Mouse (Mus musculus) hindbrain, embryonic 11.5 days (tissue): ENCODE measurements at regions not wholly inside any gene's neighbourhood (a gene's known extent, or its start where the extent isn't known, plus 50 kb on each side); places are given as distances from the start of the nearest gene placed in this dataset.
A peak's percentile ranks its signal among the peaks of the same experiment; 100 is the strongest.

ENCODE experiments used
- ATAC-seq: fragments of 200-750 bp; cut with Nextera tagmentation; 2 replicates; pipeline ENCODE4 v1.8.0; 2017; ENCODE audit warnings: mild to moderate bottlenecking, moderate TSS enrichment, moderate library complexity; ENCODE audit not compliant: low FRiP score
- DNase-seq: peaks from one replicate; pipeline ENCODE4 v3.0.0-alpha.2; 2015; ENCODE audit warnings: low spot score
- H3K27ac ChIP-seq: fragments of 300-500 bp; sonication (generic); 2 replicates; pipeline ENCODE4 v1.5.1; 2014; ENCODE audit warnings: mild to moderate bottlenecking, low read depth, low read length
- H3K27me3 ChIP-seq: fragments of 300-500 bp; sonication (generic); 2 replicates; pipeline ENCODE4 v1.6.1; 2014; ENCODE audit warnings: mild to moderate bottlenecking, low read length, moderate library complexity, mixed read lengths; ENCODE audit not compliant: control insufficient read depth, insufficient read depth
- H3K36me3 ChIP-seq: fragments of 300-500 bp; sonication (generic); 2 replicates; pipeline ENCODE4 v1.6.1; 2014; ENCODE audit warnings: mild to moderate bottlenecking, low read length, moderate library complexity, mixed read lengths; ENCODE audit not compliant: control insufficient read depth, insufficient read depth
- H3K4me1 ChIP-seq: fragments of 300-500 bp; sonication (generic); replicated peaks from 2 replicates; pipeline ENCODE4 v1.6.1; 2014; ENCODE audit warnings: low read length, mixed read lengths; ENCODE audit not compliant: control insufficient read depth, insufficient read depth
- H3K4me2 ChIP-seq: fragments of 300-500 bp; sonication (generic); replicated peaks from 2 replicates; pipeline ENCODE4 v1.6.1; 2014; ENCODE audit warnings: mild to moderate bottlenecking, low read depth, low read length
- H3K4me3 ChIP-seq: fragments of 300-500 bp; sonication (generic); 2 replicates; pipeline ENCODE4 v1.5.1; 2014; ENCODE audit warnings: low read depth, low read length
- H3K9ac ChIP-seq: fragments of 300-500 bp; sonication (generic); 2 replicates; pipeline ENCODE4 v1.6.1; 2014; ENCODE audit warnings: low read depth, low read length
- H3K9me3 ChIP-seq: fragments of 300-500 bp; sonication (generic); 2 replicates; pipeline ENCODE4 v1.6.1; 2016; ENCODE audit warnings: low read length; ENCODE audit not compliant: control insufficient read depth
- WGBS: fragments of 180-500 bp; shearing (Covaris S2); extraction: QIAGEN DNeasy Blood & Tissue Kit; methylation state at CpG from one replicate; pipeline ENCODE4 v1.1.7; 2014; 5-methylcytosine and 5-hydroxymethylcytosine counted together

GRCm38 (mm10) chr15:19094061-19094810 lies 275.5 kb downstream of the Cdh10 start:
- ATAC-seq (no peak), DNase-seq (no peak)
- Histone ChIP-seq H3K9me3 (no peaks in the 10 kb centered on the region), H3K9ac (no peak overlapping the region), H3K27me3 (no peaks in the 10 kb centered on the region), H3K27ac (no peak overlapping the region), H3K4me3 (no peak overlapping the region), H3K4me2 (no peak overlapping the region), H3K4me1 (no peaks in the 10 kb centered on the region), H3K36me3 (no peaks in the 10 kb centered on the region)
- WGBS = 85% methylated on average over 9 of the region's 9 CpGs

DNA sequence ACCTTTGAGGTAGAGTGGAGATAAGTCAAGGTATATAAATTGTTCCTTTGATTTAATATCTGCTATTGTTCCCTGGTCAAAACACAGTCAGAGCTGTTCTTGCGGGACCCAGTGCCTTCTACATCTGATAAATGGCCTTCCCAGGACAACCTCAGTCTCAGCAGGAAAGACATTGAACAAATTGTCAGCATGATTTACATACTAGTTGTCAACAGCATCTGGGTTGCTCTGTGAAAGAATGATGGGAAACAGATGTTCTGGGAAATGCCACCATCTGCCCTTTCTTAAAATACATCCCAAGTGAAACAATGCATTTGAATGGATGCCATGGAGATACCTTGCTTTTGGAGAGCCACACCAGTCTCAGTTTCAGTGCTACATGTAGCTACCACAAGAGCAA lies 296.2 kb downstream of the Cdh10 start:
- H3K9me3 ChIP-seq = no peaks in the 10 kb centered on the region
- no peak overlapping the region for H3K4me3 ChIP-seq
- peak; percentile 17 for DNase-seq
- no peak overlapping the region for H3K4me2 ChIP-seq
- H3K27me3 ChIP-seq = no peaks in the 10 kb centered on the region
- no peaks in the 10 kb centered on the region for H3K36me3 ChIP-seq
- no peaks in the 10 kb centered on the region for H3K4me1 ChIP-seq
- H3K27ac ChIP-seq = no peak overlapping the region
- ATAC-seq = 0 out of 2 replicates have a peak, but pooled peaks have one; percentile 38
- H3K9ac ChIP-seq = no peak overlapping the region
- WGBS = 9% methylated on average over 1 of the region's 1 CpGs

DNA sequence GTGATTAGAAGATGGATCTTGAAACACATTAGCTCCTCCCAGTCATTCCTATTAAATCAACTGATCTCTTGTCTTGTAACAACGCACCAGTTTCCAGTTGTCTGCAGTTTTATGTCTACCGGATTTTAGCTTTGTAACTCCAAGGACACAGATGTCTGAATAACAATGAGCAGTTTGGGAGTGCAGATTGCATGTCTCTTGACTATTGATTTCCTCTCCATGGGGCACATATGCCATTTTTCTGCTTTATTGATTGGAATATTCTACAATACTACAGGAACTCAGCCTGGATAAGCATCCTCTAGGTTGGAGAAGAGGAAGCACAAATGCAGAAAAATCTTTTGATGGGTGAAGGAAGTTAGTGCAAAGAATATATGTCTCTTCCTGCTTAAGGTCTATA lies 300.2 kb downstream of the Cdh10 start:
- Histone ChIP-seq H3K27me3 (no peaks in the 10 kb centered on the region), H3K36me3 (no peaks in the 10 kb centered on the region), H3K27ac (no peak overlapping the region), H3K9ac (no peak overlapping the region), H3K9me3 (no peaks in the 10 kb centered on the region), H3K4me3 (no peak overlapping the region), H3K4me1 (no peaks in the 10 kb centered on the region), H3K4me2 (no peak overlapping the region)
- DNase-seq (no peak), ATAC-seq (no peak)
- 82% methylated on average over 2 of the region's 2 CpGs for WGBS

GRCm38 (mm10) chr15:19127454-19127853 lies 308.7 kb downstream of the Cdh10 start:
- no peaks in the 10 kb centered on the region for H3K36me3 ChIP-seq
- DNase-seq (no peak), ATAC-seq (no peak)
- no peaks in the 10 kb centered on the region for H3K4me1 ChIP-seq
- H3K9ac ChIP-seq = no peak overlapping the region
- H3K9me3 ChIP-seq = no peaks in the 10 kb centered on the region
- no peak overlapping the region for H3K4me2 ChIP-seq
- no peak overlapping the region for H3K4me3 ChIP-seq
- H3K27ac ChIP-seq = no peak overlapping the region
- H3K27me3 ChIP-seq = no peaks in the 10 kb centered on the region

- H3K4me1 ChIP-seq = no peaks in the 10 kb centered on the region
- H3K27ac ChIP-seq = no peak overlapping the region
- H3K4me2 ChIP-seq = no peak overlapping the region
- no peak overlapping the region for H3K4me3 ChIP-seq
- H3K27me3 ChIP-seq = no peaks in the 10 kb centered on the region
- DNase-seq = no peak
- WGBS = 100% methylated on average over 1 of the region's 1 CpGs
- no peak overlapping the region for H3K9ac ChIP-seq
- H3K36me3 ChIP-seq = no peaks in the 10 kb centered on the region
- ATAC-seq = no peak
- H3K9me3 ChIP-seq = no peaks in the 10 kb centered on the region
Observed at GRCm38 (mm10) chr15:19129316-19129715, 310.6 kb downstream of the Cdh10 start.

GRCm38 (mm10) chr15:19153682-19154081 lies 334.9 kb downstream of the Cdh10 start:
- Histone ChIP-seq H3K27ac (no peak overlapping the region), H3K4me2 (no peak overlapping the region), H3K9ac (no peak overlapping the region), H3K4me1 (no peaks in the 10 kb centered on the region), H3K9me3 (no peaks in the 10 kb centered on the region), H3K4me3 (no peak overlapping the region), H3K36me3 (no peaks in the 10 kb centered on the region), H3K27me3 (no peaks in the 10 kb centered on the region)
- DNase-seq (no peak), ATAC-seq (no peak)

- H3K27ac ChIP-seq = no peak overlapping the region
- no peaks in the 10 kb centered on the region for H3K9me3 ChIP-seq
- no peak overlapping the region for H3K4me2 ChIP-seq
- no peak for DNase-seq
- H3K4me1 ChIP-seq = no peaks in the 10 kb centered on the region
- WGBS = 90% methylated on average over 6 of the region's 6 CpGs
- no peaks in the 10 kb centered on the region for H3K36me3 ChIP-seq
- H3K9ac ChIP-seq = no peak overlapping the region
- no peaks in the 10 kb centered on the region for H3K27me3 ChIP-seq
- H3K4me3 ChIP-seq = no peak overlapping the region
- no peak for ATAC-seq
Observed at GRCm38 (mm10) chr15:19162119-19162888, 343.6 kb downstream of the Cdh10 start.

GRCm38 (mm10) chr15:19175470-19175869 lies 356.7 kb downstream of the Cdh10 start:
- Histone ChIP-seq H3K27me3 (no peaks in the 10 kb centered on the region), H3K9ac (no peak overlapping the region), H3K36me3 (no peaks in the 10 kb centered on the region), H3K9me3 (no peaks in the 10 kb centered on the region), H3K4me2 (no peak overlapping the region), H3K27ac (no peak overlapping the region), H3K4me3 (no peak overlapping the region), H3K4me1 (no peaks in the 10 kb centered on the region)
- DNase-seq (no peak), ATAC-seq (no peak)
- WGBS = 67% methylated on average over 4 of the region's 4 CpGs
